Mouse (Mus musculus): ENCODE data around the gene Cyct. TPM values are rescaled to one million over a fixed set of nuclear protein-coding genes. Genes with fewer than 3 reads are reported as not detected.

The Cyct gene
- polyA plus RNA-seq, 1 experiment = not detected

DNA sequence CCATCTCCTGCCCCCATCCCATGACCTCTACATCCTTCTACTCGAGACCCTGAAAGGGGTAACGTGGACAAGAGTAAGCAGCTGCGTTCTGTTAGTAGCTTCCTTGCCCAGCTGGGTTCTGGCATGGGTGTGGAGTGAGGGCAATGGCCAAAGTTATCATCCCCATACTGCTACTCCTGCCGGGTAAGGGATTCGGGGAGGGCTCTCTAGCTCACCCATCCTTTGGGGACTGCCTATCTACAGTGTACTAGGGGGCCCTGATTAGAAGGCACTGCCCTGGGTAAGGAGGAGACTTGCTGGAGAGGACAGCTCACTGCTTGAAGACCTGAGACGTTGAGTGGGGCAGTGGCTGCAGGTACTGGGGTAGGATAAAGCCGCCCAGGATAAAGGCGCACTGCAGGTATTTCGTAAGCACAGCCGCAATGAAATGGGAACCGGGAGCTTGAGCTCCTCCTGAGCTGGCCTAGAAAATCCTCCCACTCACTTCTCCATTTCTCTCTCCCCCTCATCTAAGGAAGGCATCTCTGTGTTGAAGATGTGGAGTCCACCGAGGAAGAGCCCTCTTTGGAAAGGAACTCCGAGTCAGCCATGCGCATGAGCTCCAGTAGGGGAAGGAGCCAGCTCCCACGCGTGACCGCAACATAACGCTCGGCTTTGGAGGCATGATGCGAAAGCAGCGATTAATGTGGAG is 36.9 kb downstream of the Cyct start:
- no peaks in the 10 kb centered on the region for H3K27me3 ChIP-seq (replicated peaks; ENCODE audit: control insufficient read depth, insufficient read depth, low read length)
- no peak overlapping the region for H3K4me3 ChIP-seq (ENCODE audit: insufficient read depth, low read depth, low read length)
- WGBS = 61% methylated on average over 21 of the region's 21 CpGs
- H3K27ac ChIP-seq (ENCODE audit: insufficient read depth, low read depth, low read length) = no peak overlapping the region
- no peaks in the 10 kb centered on the region for H3K4me1 ChIP-seq (ENCODE audit: control insufficient read depth, insufficient read depth, low read length)
- TF ChIP-seq CTCF (conservative IDR thresholded peaks at IDR 0.05; ENCODE audit: insufficient read depth, insufficient read length, low read depth, low read length) = no peak
- no peak for TF ChIP-seq POLR2A (IDR thresholded peaks at IDR 0.05; ENCODE audit: low read depth, low read length)
- no peaks in the 10 kb centered on the region for H3K36me3 ChIP-seq (ENCODE audit: control insufficient read depth, insufficient read depth, low read length)
- no peak for DNase-seq

DNA sequence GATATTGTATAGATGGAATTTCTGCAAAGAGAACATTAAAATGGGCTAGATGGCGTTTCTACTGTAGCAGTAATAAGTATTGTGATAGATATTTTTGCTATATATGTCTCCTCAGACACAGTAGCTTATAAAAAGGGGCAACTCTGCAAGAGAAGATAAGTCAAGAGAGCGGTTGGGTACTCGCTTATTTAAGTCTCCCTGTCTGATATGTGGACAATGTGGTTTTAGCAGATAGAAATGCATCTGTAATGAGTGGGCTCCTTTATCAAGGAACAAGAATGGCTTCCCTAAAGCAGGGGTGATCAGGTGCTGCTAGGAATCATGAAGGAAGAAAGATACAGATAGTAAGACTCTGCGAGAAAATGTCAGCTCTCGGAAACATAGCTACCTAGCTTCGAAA is 39.9 kb downstream of the Cyct start:
- H3K27ac ChIP-seq (ENCODE audit: insufficient read depth, low read depth, low read length) = no peak overlapping the region
- TF ChIP-seq POLR2A (IDR thresholded peaks at IDR 0.05; ENCODE audit: low read depth, low read length) (no peak), CTCF (conservative IDR thresholded peaks at IDR 0.05; ENCODE audit: insufficient read depth, insufficient read length, low read depth, low read length) (no peak)
- no peak for DNase-seq
- WGBS = 89% methylated on average over 6 of the region's 6 CpGs
- no peaks in the 10 kb centered on the region for H3K36me3 ChIP-seq (ENCODE audit: control insufficient read depth, insufficient read depth, low read length)
- no peak overlapping the region for H3K4me3 ChIP-seq (ENCODE audit: insufficient read depth, low read depth, low read length)
- no peaks in the 10 kb centered on the region; the same call in 1 of the 2 replicates for H3K27me3 ChIP-seq (replicated peaks; ENCODE audit: control insufficient read depth, insufficient read depth, low read length)
- no peaks in the 10 kb centered on the region for H3K4me1 ChIP-seq (ENCODE audit: control insufficient read depth, insufficient read depth, low read length)

DNA sequence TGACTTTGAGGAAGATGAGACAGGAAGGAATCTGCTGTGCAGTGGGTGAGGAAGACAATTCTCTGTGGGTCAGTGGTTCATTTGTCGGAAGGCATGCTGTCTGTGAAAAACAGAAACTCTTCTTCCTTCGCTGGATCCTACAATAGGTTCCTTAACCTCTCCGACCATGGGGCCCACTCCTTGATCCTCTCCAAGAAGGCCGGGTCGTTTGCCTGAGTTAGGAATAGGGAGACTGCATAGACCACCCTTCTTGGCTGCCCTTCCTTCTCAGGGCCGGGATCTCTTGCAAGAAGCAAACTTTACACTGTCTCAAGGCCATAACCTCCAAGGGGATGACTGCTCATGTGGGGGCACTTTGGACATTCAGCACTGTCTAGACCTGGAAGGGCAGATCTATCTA is 41.0 kb downstream of the Cyct start:
- H3K4me1 ChIP-seq (ENCODE audit: control insufficient read depth, insufficient read depth, low read length) = no peaks in the 10 kb centered on the region
- H3K27me3 ChIP-seq (replicated peaks; ENCODE audit: control insufficient read depth, insufficient read depth, low read length) = no peaks in the 10 kb centered on the region; the same call in 1 of the 2 replicates
- 70% methylated on average over 6 of the region's 6 CpGs for WGBS
- H3K36me3 ChIP-seq (ENCODE audit: control insufficient read depth, insufficient read depth, low read length) = no peaks in the 10 kb centered on the region
- DNase-seq = no peak
- no peak overlapping the region for H3K27ac ChIP-seq (ENCODE audit: insufficient read depth, low read depth, low read length)
- H3K4me3 ChIP-seq (ENCODE audit: insufficient read depth, low read depth, low read length) = no peak overlapping the region
- TF ChIP-seq CTCF (conservative IDR thresholded peaks at IDR 0.05; ENCODE audit: insufficient read depth, insufficient read length, low read depth, low read length) = no peak
- TF ChIP-seq POLR2A (IDR thresholded peaks at IDR 0.05; ENCODE audit: low read depth, low read length) = no peak

Other genes starting within 250 kb of the Cyct start
- 0.83 and 0.95 TPM in 2 replicates for gene Pde11a, start 21.7 kb downstream of the Cyct start, polyA plus RNA-seq (2012; rRNA removed)
- 8.3 and 8.9 TPM in 2 replicates for gene Rbm45, start 9.5 kb upstream of the Cyct start, polyA plus RNA-seq (2012; rRNA removed)
- gene Osbpl6, start 46.1 kb upstream of the Cyct start, polyA plus RNA-seq (2012; rRNA removed) = 35.1 and 41.2 TPM in 2 replicates